Mouse (Mus musculus) bone marrow macrophage, adult 2 months (primary cell): ENCODE data around the gene Cyb561d1.

Experiments used
- CTCF ChIP-seq: IDR thresholded peaks from 2 replicates; pipeline ENCODE4 v1.5.1; 2012; ENCODE audit warnings: low read depth, mild to moderate bottlenecking, low read length, moderate library complexity
- POLR2A ChIP-seq: IDR thresholded peaks from 2 replicates; pipeline ENCODE4 v1.6.1; 2012; ENCODE audit warnings: mild to moderate bottlenecking, low read depth, low read length, borderline replicate concordance

DNA sequence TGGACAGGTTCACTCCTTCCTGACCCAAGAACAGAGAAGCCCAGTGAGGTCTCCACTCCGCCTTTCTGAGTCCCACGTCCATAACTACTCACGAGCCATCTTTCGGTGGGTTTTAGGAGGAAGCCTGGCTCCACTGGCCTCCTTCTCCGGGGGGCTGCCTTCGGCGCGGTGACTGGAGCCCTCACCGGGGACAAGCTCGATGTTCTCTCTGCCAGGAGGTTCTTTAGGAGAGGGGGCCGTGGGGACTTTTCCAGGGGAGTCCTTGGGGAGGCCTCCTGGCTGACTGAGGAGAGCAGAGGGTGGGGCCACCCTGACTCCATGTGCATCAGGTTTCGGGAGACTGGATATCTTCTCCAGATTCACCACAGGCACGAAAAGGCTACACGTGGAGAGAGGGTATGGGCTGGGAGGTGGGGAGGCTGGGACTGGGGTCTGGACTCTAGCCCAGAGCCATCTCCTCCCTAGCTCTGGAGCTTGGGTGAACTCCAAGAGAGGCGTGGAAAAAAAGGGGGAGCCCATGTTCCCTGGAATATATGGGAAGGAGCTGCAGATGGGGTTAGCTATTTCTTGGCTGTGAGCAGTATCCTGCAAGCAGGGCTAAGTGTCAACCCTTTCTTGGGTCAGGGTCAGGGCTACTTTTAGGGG, 5.8 kb upstream of the Cyb561d1 start:
- TF ChIP-seq CTCF (no peak), POLR2A (no peak)
